Mouse (Mus musculus) lung, postnatal 14 days (tissue): ENCODE measurements around the gene Slc6a8.

ENCODE experiments used
- DNase-seq: peaks from one replicate; pipeline ENCODE4 v3.0.0; 2021

Gene Slc6a8

DNA sequence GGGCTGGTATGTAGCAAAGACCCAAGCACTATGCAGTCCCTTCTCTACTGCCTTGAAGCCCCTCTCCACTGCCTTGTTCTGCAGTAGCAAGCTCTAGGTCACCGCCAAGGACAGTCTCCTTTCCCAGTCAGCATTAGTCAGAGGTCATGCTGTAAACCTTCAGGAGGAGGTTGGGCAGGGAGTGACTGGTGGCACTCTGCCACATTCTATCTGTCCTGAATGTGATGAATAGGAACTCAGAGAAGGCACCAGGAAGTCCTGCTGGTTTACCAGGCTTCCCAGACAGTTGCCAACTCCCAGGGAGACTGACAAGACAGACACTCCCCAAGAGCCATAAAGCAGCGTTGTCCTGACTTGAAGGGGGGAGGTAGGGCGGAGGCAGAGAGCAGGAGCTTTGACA, 12.7 kb downstream of the Slc6a8 start:
- peak; percentile 1 for DNase-seq

DNA sequence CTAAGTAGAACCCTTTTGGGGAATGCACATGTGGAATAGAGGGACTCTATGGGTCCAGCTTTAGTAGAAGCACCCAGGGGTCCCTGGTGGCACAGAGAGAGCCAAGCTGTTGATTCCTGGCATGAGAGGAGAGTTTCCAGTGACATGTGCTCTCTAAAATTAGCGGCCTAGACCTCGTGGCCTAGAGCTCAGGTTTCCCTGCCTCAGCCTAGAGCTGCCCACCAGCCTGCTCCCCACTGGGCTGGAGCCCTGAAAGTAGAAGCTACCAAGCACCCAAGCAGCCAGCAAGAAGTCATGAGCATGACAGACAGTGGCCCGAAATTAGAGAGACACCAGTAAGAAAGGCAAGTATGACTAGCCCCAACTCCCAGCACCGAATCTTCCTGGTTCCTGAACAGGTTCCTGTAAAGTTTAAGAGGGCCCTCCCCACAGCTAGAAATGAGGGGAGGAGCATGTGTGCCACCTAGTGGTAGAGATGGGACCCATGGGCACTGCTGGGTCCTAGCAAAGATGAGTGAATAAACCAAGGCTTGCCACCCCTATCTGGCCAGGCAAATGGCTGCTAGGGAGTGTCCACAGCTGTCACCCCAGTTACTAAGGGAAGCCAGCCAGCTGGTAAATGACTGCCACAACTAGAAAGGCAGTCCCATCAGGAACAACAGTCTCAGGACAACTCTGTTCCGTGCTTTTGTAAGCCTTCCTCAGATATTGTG, 18.1 kb downstream of the Slc6a8 start:
- peak; percentile 61 for DNase-seq

- no peak for DNase-seq
Measured at GRCm38 (mm10) chrX:73700472-73700871, 27.5 kb downstream of the Slc6a8 start.

GRCm38 (mm10) chrX:73715476-73716108, 42.6 kb downstream of the Slc6a8 start:
- DNase-seq, result peak; percentile 43

DNA sequence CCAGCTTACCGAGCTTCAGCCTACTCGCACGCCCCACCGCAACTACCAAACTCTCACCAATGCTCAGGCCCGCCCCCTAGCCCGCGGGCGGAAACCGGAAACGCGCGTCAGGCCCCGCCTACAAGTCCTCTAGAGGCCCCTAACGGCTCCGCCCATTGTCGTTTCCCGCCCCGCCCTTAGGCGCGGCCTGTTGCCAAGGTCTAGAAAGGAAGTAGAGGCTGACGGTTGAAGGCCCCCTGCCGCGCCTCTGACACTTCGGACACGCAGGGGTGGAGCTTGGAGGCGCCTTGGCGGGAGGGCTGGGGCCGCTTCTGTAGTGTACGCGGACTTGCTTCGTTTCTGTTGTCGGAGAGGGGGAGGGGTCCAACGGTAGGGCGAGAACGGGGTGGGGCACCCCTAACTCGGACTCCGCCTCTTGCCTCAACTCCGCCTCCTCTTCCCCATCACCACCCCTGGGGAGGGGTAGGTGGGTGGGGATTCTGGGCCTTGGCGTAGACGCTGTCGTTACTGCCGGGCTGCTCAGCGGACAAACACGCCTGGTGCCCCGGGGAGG, 43.2 kb downstream of the Slc6a8 start, which contains the start of the genes Bcap31 and Abcd1:
TSS of gene Bcap31 (minus strand) at position 67 of the 553 bp plus-strand sequence.
TSS of gene Abcd1 (plus strand) at position 489 of the 553 bp plus-strand sequence.
- DNase-seq, result peak; percentile 95

GRCm38 (mm10) chrX:73716709-73717545, 44.0 kb downstream of the Slc6a8 start:
- peak; percentile 2 for DNase-seq

DNA sequence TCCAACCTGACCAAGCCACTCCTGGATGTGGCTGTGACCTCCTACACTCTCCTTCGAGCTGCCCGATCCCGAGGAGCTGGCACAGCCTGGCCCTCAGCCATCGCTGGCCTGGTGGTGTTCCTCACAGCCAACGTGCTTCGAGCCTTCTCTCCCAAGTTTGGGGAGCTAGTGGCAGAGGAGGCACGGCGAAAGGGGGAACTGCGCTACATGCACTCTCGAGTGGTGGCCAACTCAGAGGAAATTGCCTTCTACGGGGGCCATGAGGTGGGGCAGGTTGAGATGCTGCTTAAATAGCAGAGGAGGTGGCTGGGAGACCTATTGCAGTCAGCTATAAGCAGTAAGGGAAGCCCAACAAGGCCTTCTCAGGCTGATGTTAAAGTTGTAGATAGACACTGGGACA, 44.7 kb downstream of the Slc6a8 start:
- DNase-seq, result peak; percentile 19

DNA sequence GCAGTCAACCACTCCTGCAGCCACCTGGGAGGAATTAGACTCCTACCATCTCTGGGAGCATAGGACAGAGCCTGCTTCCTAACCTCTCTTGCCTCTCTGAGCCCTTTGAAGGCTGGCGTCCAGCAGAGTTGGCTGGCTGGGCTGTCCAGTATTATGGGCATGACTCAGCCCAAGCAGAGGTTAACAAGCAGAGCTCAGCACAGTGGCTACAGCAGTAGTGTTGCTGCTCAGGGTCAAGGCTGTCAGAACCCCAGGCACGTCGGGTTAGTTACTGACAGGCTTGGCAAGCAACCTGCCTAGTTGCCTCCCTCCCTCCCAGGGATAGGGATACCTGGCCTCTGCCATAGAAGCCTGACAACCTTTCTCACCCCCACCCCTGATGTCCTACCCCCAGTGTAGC, 45.3 kb downstream of the Slc6a8 start:
- DNase-seq, result peak; percentile 2

GRCm38 (mm10) chrX:73718686-73719362, 45.9 kb downstream of the Slc6a8 start:
- peak; percentile 60 for DNase-seq

DNA sequence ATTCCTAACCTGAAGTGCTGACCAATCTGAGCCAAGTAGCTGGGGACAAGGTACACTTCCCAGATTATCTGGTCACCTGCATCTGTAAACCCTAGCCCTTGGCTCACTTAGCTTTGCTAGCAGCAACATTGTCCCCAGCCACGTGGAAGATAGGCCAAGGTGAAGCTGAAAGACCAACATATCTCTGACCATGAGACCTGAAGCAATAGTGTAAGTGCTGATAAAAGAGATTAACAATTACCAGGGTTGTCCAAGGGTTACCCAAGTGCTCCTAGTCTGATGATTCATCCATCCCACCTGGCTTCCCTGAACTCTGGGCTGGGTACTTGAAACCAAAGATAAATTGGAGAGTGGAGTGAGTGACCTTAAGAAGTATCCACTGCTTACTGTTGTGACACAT, 58.0 kb downstream of the Slc6a8 start:
- DNase-seq, result no peak
